Mouse (Mus musculus) small intestine, adult 2 months (tissue): ENCODE data around the gene Atp13a2.

Experiments
- CTCF ChIP-seq: fragments of 200-500 bp; IDR thresholded peaks from 2 replicates; pipeline ENCODE4 v1.5.1; 2012; ENCODE audit warnings: low read depth, mild to moderate bottlenecking, control low read depth, inconsistent platforms, low read length, moderate library complexity, mixed read lengths; ENCODE audit not compliant: insufficient replicate concordance, insufficient read length; ENCODE audit errors: extremely low read depth
- POLR2A ChIP-seq: fragments of 200-500 bp; IDR thresholded peaks from 2 replicates; pipeline ENCODE4 v1.6.1; 2012; ENCODE audit warnings: low read depth, mild to moderate bottlenecking, control low read depth, inconsistent platforms, low read length, moderate library complexity

GRCm38 (mm10) chr4:140977886-140978692, 8.6 kb upstream of the Atp13a2 start:
- TF ChIP-seq CTCF (no peak), POLR2A (no peak)
